Mouse (Mus musculus): Measurements from ENCODE around the gene Mmrn2.
"Not testable (repeated sequence)": the region's sequence is repeated elsewhere in the genome, so short reads cannot be mapped to it uniquely, and the experiment has no call there.

Mmrn2 gene

DNA sequence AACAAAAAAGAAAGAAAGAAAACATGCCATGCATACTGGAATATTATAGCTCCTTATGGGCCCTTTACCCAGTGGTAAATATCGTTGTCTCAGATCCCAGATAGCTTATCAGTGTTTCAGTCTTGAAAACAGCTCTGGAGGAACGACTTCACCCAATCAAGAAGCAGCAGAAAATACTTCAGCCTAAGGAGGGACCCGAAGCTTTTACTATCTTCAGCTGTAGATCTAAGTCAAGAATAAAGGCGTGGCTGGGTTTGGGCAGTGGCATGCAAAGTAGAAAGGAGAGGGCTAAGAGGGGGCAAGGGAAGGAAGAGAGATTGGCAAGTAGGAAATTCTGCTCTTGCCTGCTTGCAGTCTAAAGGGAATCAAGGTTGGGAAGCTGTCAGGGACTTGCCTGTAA, 13.1 kb upstream of the Mmrn2 start:
- peak; percentile 17 for DNase-seq (ENCODE audit: low read depth, low spot score)

DNA sequence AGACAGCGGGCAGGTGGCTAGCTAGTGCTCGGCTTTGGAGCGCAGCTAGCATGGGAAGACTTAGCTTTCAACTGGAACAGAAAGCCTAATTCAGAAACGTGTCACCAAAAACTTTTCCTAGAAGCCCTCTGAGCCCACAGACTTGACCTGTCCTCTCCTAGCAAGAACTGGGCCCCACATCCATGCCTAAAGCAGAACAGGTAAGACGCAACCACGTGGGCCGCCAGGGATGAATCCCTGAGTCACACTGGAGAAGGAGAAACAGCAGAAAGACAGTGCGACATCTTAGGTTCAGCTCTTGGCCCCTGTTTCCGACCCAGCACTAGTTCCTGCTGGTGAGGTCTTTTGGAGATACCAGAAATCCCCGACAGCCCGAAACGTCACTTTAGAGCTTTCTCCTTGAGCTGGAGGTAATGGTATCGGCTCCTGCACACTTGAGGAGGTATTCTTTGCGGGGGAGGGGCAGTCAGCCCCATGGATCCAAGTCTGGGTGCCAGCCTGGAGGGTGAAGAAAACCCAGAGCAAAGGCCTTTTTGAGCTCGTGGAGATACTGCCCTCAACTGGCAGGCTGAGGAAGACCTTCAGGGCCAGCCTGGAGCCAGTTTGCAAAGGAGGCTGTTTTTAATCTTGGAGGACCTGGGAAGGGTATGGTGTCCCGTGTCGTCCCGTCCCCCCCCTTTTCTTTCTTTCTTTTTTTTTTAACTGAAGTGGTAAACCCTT, 12.4 kb upstream of the Mmrn2 start:
- DNase-seq (ENCODE audit: low read depth, low spot score): peak; percentile 58

DNA sequence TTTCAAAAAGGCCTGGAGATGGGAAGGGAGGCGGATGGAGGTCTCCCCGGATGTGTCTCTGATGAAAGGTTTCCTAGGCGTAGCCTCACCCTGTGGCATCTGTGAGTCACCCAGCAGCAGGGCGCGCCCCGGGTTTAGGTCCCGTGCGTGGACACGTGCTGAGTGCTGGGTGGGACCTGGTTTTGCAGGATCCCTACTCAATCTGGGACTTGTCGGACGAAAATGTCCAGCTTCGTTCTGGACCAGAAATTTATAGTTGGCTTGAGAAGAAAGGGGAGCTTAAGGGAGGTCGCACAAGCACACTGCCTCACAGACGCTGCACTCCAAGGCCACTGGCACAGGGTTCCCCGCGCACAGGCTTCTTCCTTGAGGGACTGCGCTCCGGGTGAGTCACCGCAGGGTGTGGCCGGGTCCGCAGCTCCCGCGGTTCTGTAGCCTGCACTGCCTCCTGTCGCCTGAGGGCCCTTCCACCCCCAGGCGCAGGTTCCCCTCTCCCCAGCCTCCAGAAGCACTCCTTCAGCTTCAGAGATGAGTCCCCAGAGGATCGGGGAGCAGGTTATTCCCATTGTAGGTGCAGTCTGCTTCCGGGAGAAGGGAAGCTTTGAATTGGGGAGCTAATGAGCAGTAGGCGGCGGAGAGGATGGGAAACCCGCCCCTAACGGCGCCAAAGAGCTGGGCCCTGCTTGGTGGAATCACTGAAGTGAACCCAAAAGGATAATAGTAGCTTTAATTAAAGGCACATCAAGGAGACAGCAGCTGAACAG, 11.6 kb upstream of the Mmrn2 start:
- DNase-seq (ENCODE audit: low read depth, low spot score): peak; percentile 73

DNA sequence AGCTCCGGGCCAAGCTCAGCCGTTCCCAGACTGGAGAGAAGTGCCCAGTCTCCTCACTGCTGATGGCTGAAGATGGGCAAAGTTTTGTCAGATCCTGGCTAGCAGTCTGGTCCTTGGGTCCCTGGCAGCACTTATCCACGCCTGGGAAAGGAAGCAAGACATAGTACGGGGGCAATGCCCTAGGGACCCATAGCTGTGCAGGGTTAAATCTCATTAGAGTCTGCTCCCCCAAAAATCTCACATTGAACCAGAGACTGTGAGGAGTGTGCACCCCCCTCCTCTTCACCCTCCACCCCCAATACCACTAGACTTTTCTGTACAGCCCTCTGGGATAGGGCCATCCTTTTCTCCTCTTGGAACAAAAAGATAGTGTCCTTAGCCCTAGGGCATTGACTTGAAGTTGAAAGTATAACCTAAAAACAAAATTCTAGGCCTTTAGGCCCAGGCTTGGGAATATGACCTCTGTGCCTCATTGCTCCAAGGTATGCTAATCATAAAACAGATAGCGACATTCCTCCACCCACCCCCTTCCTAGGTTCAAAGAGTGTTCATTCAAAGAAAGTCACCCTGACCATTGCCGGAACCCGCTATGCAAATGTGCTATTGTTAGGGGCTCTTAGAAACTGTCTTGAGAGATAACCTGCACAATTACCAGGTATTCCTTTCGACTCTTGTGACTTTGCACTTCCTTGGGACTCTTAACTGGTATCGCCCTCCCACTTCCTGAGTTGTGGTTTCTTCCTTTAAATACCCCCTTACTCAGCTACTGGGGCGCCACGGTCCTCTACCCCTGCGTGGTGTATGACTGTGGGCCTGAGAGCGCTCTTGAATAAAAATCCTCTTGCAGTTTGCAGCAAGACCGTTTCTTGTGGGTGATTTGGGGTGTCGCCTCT, 10.8 kb upstream of the Mmrn2 start:
- not testable (repeated sequence) for DNase-seq (ENCODE audit: low read depth, low spot score)

DNA sequence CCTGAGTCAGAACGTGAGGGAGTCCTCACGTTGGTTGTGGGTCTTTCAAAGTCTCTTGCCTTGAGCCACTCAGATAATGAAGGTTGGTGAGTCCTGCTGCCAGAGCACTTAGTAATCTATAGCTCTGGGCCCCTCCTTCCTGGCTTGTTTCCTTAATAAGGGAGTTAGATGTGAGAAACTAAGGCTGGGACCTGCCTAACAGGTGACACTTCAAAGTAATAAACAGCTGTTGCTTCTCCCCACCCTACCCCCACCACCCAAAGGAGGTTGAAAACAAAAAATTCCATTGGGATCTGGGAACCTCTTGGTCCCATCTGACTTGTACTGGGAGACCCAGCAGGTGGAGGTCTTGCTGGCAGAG, 10.1 kb upstream of the Mmrn2 start:
- DNase-seq (ENCODE audit: low read depth, low spot score): no peak

DNA sequence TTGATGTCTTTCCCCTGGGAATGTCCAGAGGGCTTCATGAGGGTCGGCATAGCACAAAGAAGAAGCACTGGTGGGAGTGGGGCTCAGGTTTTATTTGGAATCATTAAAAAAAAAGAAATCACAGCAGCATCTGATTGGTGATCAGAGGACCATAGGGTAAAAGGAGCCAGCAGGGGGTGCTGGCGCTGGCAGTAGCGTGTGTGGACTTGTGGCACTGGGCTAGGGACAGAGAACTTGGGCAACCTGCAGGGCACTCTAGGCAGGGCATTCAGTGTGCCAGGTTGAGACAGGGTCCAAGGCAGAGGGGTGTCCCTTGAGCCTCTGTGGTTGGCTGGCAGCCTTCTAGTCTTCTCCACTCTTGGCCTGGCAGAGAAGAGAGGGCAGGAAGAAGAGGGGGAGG, 5.1 kb upstream of the Mmrn2 start:
- DNase-seq (ENCODE audit: low read depth, low spot score): no peak

DNA sequence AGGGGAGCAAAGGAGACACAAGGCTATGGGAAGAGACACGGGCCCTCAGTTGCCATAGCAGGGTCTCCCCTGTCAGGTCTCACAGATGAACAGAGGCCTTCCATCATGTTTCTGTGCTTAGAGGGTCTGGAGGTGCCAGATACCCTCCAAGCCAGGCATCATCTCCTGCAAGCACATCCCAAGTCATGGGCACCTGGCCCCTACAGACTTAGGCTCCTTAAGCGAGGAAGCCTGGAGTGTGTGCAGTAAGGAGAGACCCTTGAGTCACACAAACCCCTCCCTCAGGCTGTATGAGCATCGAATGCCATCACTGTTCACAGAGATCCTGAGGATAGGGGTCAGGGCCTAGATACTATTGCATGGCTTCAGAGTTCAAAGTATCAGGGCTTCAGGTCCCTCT, 4.3 kb upstream of the Mmrn2 start:
- DNase-seq (ENCODE audit: low read depth, low spot score): no peak

DNA sequence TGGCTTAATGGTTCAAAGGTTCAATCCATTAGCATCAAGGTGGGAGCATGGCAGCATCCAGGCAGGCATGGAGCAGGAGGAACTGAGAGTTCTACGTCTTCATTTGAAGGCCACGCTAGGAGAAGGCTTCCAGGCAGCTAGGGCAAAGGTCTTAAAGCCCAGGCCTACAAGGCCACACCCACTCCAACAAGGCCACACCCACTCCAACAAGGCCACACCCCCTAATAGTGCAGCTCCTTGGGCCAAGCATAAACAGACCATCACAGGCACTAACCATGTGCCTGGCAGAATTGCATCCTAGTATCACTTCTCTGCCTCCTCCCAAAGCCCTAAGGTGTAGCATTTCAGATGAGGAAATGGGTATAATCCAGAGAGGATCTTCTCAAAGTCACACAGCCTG, 3.5 kb upstream of the Mmrn2 start:
- no peak for DNase-seq (ENCODE audit: low read depth, low spot score)

DNA sequence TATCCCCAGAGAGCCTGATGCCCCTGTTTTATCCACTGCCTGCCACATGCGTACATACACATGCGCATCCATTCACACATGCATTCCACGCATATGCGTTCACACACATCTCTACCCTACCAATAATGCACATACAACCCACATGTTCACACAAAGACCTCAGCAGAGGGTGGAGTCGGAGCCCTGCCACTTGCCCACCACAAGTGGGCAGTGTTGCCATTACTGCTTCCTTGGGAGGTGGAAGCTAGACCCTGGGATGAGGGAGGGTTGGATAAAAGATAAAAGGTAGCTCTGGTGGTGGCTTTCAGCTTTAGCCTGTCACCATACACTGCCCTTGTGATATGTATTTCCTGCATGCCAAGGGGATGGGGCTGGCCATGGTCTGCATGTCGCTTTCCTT, 2.6 kb upstream of the Mmrn2 start:
- DNase-seq (ENCODE audit: low read depth, low spot score): no peak

DNA sequence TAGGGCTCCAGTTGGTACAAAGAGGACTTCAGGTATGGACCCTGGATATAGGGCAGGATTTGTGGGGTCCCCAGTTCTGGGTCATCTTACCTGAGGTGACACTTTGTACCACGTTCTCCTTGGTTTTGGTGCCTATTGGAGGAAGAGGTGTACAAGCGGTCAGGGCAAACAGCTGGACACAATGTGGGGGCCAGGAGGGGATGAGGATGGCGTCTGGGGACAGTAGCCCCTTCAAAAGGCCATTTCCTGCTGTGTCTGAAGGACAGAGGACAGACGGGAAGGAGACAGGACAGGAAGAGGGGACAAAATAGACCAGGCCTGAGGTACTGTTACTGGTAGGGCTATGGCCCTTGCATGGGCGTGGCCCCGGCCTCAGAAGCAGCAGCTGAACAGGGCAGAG, 1.7 kb upstream of the Mmrn2 start:
- no peak for DNase-seq (ENCODE audit: low read depth, low spot score)

DNA sequence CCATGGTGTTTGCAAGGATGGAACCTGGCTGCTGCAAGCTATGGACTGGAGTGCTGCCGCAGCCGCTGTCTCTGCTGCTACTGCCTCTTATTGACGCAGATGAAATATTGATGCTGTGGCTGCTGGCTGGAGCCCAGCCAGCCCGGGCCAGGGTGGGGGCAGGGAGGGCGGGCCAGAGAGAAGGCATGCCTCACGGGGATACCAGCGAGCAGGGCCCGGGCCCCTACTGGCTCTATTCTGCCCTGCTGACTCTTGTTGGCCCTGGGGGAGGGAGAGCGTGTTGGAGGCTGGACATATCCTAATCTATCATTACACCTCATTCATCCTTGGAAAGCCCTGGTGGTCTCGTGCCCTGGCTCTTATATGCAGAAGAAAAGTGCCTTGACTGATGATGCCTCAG, 688 bp upstream of the Mmrn2 start, which contains the start of gene Sncg:
TSS of gene Sncg (minus strand) at position 213 of the 400 bp plus-strand sequence.
- no peak for DNase-seq (ENCODE audit: low read depth, low spot score)

DNA sequence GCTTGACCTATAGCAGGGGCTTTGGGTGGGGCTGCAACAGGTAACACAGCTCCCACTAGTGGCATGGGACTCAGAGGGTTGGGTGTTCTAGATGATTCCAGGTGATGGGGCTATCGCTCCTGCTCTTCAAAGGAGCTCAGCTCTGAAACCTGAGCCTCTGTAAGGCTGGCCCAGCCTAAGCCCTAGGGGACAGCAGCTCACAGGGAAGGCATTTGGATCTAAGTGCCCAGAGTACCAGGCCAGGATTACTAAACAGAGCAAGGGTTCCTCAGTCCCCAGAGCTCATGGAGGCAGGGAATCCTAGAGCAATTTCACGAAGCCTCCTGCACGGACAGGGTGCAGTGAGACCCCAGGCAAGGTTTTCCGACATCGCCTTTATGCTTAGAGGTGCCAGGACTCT, 676 bp downstream of the Mmrn2 start:
- DNase-seq (ENCODE audit: low read depth, low spot score): no peak

DNA sequence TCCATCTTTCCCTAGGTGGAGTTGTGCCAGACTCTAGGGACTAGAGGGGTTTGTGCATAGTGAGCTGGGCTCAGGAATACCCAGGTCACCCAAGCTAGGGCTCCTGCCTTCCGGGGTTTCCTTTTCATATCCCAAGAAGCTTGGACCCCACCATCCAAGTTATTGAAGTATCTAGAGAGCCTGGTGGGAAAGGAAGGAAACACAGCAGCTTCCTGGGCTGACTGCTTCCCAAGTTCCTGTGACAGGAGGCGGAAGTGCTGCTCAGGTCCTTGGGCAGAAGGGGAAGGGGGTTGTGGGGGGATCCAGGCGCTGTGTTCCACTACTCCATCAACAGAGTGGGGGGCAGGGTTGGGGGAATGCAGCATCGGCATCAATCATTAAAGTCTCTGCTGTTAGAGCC, 1.9 kb downstream of the Mmrn2 start:
- no peak for DNase-seq (ENCODE audit: low read depth, low spot score)

DNA sequence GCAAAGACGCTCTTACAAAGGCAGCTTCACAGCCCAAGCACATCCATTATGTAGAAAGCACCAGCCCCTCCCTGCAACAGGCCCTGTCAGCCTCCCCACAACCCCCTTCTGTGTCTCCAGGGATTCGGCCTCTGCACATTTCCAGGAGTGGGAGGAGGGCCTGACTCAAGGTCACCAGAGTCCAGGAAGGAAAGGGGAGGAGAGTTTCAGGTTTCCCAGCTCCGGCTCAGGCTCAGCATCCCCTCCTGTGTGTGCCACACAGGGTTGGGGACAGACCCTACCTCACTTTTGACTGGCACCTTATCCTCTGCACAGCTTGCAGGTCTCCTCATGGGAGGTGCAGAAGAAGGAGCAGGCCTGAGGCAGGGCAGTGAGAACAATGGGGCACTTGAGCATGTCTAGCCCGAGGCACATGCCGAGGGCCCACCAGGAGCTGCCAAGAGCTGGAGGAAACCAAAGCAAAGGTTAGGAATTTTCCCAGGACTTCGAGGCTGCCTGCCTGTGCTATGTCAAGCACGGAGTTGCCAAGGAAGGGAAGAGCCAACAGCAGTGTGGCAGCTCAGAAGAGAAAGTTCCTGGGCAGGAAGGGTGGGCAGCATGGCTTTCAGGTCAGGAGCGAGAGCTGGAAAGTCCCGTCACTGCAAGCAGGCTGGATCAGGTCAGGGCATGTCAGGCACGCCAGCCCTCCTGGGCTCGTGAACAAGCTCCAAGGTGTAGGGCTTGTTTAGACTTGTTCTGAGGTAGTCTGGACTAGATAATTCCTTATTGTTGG, 3.5 kb downstream of the Mmrn2 start:
- no peak for DNase-seq (ENCODE audit: low read depth, low spot score)

DNA sequence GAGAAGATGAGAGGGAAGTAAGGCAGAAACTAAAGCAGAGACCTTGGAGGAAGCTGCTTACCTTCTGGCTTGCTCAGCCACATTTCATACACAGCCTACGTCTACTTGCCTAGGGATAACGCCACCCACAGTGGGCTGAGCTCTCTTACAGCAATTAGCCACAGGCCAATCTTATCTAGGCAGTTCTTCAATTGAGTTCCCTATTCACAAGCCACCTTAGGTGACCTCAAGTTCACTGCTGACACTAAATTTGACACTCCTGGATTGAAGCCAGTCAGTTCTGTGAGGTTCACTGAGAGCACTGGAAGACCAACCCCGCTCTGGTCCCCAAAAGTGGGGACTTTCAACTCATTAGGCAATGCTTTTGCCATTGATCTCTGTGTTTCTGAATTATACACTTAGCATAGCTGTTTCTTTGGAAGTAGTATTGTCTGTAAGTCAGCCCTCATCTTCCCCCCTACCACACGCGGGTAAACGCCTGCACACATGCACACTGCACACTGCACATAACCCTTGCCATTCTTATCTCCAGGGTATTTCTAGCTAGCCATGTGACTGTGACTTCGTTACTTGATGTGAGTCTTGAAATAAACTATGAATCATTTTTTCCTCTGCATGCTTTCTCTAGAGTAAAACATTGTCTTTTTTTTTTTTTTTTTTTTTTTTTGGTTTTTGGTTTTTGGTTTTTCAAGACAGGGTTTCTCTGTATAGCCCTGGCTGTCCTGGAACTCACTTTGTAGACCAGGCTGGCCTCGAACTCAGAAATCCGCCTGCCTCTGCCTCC, 7.8 kb downstream of the Mmrn2 start:
- DNase-seq (ENCODE audit: low read depth, low spot score): no peak

DNA sequence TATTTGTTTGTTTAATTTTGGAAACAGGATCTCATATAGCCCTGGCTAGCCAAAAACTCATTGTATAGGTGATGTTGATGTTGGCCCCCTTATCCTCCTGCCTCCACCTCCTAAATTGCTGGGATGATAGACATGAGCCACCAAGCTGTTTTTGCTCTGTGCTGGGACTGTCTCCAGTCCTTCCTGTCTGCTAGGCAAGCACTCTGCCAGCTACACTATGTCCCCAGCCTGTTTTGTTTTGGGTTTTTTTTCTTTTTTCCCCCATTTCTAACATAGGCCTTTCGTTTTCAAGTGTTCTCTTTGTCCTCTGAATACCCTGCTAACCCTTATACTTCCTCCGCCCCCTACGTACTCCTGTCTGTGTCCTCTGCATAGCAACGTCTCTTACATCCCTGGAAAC, 18.0 kb downstream of the Mmrn2 start:
- DNase-seq (ENCODE audit: low read depth, low spot score): no peak

DNA sequence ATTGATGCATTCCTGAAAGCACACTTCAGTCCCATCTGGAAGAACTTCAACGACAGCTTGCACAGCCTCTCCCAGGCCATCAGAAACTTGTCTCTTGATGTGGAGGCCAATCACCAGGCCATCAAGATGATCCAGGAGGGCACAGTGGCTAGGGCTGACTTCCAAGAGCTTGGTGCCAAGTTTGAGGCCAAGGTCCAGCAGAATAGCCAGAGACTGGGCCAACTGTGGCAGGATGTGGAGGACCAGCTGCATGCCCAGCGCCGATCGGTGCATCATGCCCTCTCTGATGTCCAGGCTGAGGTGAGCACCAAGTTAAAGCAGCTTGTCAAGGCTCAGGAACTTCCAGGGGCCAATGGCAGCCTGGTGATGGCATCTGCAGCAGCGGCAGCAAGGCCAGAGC, 22.6 kb downstream of the Mmrn2 start:
- DNase-seq (ENCODE audit: low read depth, low spot score): no peak

DNA sequence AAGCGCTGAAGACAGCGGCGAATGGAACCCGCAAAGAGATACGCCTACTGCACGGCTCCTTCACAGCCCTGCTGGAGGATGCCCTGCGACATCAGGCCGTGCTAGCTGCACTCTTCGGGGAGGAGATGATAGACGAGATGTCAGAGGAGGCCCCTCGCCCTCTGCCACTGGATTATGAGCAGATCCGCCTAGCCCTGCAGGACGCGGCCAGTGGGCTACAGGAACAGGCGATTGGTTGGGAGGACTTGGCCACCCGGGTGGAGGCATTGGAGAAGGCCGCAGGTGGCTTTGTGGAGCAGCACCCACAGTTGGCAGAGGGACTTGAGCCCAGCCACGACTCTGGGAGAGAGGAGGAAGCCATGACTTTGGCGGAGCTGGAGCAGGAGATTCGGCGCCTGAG, 23.6 kb downstream of the Mmrn2 start:
- DNase-seq (ENCODE audit: low read depth, low spot score): no peak

DNA sequence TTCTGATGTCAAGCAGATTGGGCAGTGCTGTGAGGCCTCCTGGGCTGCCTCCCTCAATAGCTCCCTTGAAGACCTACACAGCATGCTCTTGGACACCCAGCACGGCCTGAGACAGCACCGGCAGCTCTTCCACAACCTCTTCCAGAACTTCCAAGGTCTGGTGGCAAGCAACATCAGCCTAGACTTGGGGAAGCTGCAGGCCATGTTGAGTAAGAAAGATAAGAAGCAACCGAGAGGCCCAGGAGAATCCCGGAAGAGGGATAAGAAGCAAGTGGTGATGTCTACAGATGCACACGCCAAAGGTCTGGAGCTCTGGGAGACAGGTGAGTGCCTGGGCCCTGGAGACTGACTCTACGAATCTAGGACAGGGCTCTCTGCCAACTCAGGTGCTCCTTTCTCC, 24.0 kb downstream of the Mmrn2 start:
- no peak for DNase-seq (ENCODE audit: low read depth, low spot score)

DNA sequence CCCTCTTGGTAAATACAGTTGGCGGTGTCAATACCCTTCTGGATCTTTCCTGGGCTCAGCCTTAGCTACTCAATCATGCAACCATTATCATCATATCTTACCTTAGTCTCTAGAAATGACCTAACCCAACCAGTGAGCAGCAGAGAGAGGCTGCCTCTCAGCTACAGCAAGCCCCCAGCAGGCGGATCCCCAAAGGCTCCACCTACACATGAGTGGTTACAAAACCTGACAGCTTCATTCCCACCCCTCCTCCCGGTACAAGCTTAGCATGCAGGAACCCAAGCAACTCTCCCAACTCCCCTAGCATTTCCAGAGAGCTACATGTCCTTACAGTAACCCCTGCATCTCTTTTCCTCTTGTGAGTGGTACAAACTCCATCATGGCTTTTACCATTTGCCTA, 24.8 kb downstream of the Mmrn2 start:
- no peak for DNase-seq (ENCODE audit: low read depth, low spot score)

DNA sequence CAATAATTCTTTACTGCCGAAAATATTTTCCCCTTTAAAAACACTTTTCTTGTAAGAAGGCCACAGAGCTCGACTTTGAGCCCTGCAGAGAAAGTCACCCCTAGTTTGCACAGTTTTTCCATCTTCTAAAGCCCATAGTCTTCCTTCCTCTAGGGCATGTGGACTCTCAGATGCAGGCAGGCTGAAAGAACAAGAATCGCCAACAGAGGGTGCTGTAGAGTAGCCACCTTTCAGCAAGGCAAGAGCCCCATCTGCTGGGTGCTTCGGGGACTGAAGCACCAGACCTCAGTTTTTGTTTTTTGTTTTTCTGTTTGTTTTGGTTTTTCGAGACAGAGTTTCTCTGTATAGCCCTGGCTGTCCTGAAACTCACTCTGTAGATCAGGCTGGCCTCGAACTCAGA, 25.9 kb downstream of the Mmrn2 start:
- DNase-seq (ENCODE audit: low read depth, low spot score): peak; percentile 76

Data from CD4-positive helper T cell, adult 2 months (primary cell).